Mouse (Mus musculus) embryonic facial prominence, embryonic 13.5 days (tissue): ENCODE measurements around the gene Mast4. TPM values are rescaled to one million over a fixed set of nuclear protein-coding genes. Genes with fewer than 3 reads are reported as not detected.
A peak's percentile ranks its signal among the peaks of the same experiment; 100 is the strongest.

Experiments used
- ATAC-seq: fragments of 200-750 bp; cut with Nextera tagmentation; 2 replicates; pipeline ENCODE4 v1.8.0; 2017; ENCODE audit warnings: low read depth; ENCODE audit not compliant: insufficient number of reproducible peaks, insufficient read depth, low FRiP score, low TSS enrichment
- H3K27ac ChIP-seq: fragments of 300-500 bp; sonication (generic); 2 replicates; pipeline ENCODE4 v1.5.1; 2015; ENCODE audit warnings: moderate library complexity, mild to moderate bottlenecking, inconsistent platforms
- H3K27me3 ChIP-seq: fragments of 300-500 bp; sonication (generic); 2 replicates; pipeline ENCODE4 v1.6.1; 2015; ENCODE audit warnings: mild to moderate bottlenecking, inconsistent platforms
- H3K36me3 ChIP-seq: fragments of 300-500 bp; sonication (generic); 2 replicates; pipeline ENCODE4 v1.6.1; 2015; ENCODE audit warnings: mild to moderate bottlenecking, inconsistent platforms
- H3K4me1 ChIP-seq: fragments of 300-500 bp; sonication (generic); 2 replicates; pipeline ENCODE4 v1.6.1; 2015; ENCODE audit warnings: inconsistent platforms
- H3K4me2 ChIP-seq: fragments of 300-500 bp; sonication (generic); 2 replicates; pipeline ENCODE4 v1.6.1; 2015; ENCODE audit warnings: moderate library complexity, mild to moderate bottlenecking, inconsistent platforms
- H3K4me3 ChIP-seq: fragments of 300-500 bp; sonication (generic); 2 replicates; pipeline ENCODE4 v1.5.1; 2015; ENCODE audit warnings: mild to moderate bottlenecking, inconsistent platforms
- H3K9ac ChIP-seq: fragments of 300-500 bp; sonication (generic); 2 replicates; pipeline ENCODE4 v1.6.1; 2015; ENCODE audit warnings: mild to moderate bottlenecking, inconsistent platforms
- H3K9me3 ChIP-seq: fragments of 300-500 bp; sonication (generic); 2 replicates; pipeline ENCODE4 v1.6.1; 2016; ENCODE audit warnings: inconsistent platforms
- WGBS: fragments of 180-500 bp; shearing (Covaris S2); methylation state at CpG from one replicate; pipeline ENCODE4 v1.1.7; 2015; ENCODE audit warnings: mixed read lengths; 5-methylcytosine and 5-hydroxymethylcytosine counted together
- polyA plus RNA-seq: library from polyadenylated mRNA; unstranded; fragments of >200 nt; fragmentation: Nextera tagmentation; extraction: Ambion mirVana; gene quantifications from 2 replicates; pipeline ENCODE4 v1.2.1, GENCODE M21; 2015

The Mast4 gene
- polyA plus RNA-seq, 1 experiment from 2014 or later = 28.6 TPM

GRCm38 (mm10) chr13:102906004-102906660, 428.2 kb downstream of the Mast4 start:
- Histone ChIP-seq H3K27ac (peak overlapping the region; percentile 88), H3K4me2 (peak overlapping the region; percentile 76), H3K27me3 (no peaks in the 10 kb centered on the region), H3K9ac (peak overlapping the region; percentile 81), H3K4me1 (peaks cover 20% of the 10 kb centered on the region), H3K36me3 (no peaks in the 10 kb centered on the region), H3K9me3 (no peaks in the 10 kb centered on the region), H3K4me3 (peak overlapping the region; percentile 65)
- ATAC-seq = peak; percentile 97
- WGBS = under 1% methylated on average over 16 of the region's 16 CpGs

DNA sequence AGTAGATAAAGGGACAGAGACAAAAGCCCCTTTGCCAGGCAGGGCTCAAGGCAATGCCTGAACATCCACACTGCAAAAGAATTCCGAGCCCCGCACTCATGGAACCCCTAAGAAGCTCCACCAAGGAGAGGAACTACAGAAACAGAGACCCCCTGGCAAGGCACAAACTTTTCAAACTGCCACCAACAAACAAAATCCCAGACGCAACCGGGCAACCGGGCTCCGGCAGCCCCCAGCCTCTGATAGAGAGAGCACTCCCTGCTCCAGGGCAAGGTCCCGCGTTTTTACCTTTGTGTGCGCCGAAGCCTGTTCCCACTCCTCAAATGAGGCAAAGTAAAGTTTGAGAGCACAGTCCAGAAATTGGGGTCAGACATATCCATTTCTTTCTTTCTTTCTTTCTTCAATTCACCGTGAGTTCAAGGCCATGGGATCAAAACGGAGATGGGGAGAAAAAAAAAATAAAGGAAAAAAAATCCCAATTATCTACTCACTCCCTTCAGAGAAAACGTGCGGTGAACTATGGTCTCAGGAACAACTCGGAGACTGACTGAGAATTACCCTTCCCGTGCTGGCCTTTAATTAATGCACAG, 428.8 kb downstream of the Mast4 start:
- under 1% methylated on average over 16 of the region's 16 CpGs for WGBS
- no peak for ATAC-seq
- H3K9me3 ChIP-seq = no peaks in the 10 kb centered on the region
- no peaks in the 10 kb centered on the region for H3K36me3 ChIP-seq
- peak overlapping the region; percentile 88 for H3K27ac ChIP-seq
- H3K9ac ChIP-seq = peak overlapping the region; percentile 81
- no peaks in the 10 kb centered on the region for H3K27me3 ChIP-seq
- peaks cover 20% of the 10 kb centered on the region for H3K4me1 ChIP-seq
- peak overlapping the region; percentile 65 for H3K4me3 ChIP-seq
- peak overlapping the region; percentile 76 for H3K4me2 ChIP-seq

DNA sequence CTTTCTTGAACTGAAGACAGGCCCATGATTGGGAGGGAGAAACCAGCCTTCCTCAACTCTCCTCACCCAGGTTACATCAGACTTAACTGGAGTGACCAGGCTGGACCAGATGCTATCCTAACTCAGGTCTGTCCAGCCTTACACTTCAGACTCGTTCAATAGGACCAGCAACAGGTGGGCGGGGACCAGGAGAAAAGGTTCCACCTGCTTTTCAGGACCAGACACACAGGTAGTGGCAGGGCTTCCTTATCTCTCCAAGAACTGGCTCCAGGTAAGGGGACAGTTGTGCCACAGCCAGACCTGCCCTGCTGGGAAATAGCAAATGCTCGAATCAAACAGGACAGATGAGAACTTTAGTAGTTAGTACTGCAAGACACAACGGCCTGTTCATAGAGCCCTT, 430.6 kb downstream of the Mast4 start:
- H3K27ac ChIP-seq = no peak overlapping the region
- ATAC-seq = no peak
- H3K9ac ChIP-seq = no peak overlapping the region
- no peaks in the 10 kb centered on the region for H3K27me3 ChIP-seq
- H3K4me2 ChIP-seq = peak overlapping the region; percentile 54
- WGBS = 73% methylated on average over 4 of the region's 4 CpGs
- H3K36me3 ChIP-seq = no peaks in the 10 kb centered on the region
- peaks cover 34% of the 10 kb centered on the region for H3K4me1 ChIP-seq
- H3K4me3 ChIP-seq = peak overlapping the region; percentile 30; the same call in 1 of the 2 replicates
- no peaks in the 10 kb centered on the region for H3K9me3 ChIP-seq

GRCm38 (mm10) chr13:102902123-102902522, 432.2 kb downstream of the Mast4 start:
- no peak for ATAC-seq
- no peaks in the 10 kb centered on the region for H3K36me3 ChIP-seq
- H3K27ac ChIP-seq = no peak overlapping the region
- no peak overlapping the region for H3K9ac ChIP-seq
- 81% methylated on average over 7 of the region's 7 CpGs for WGBS
- H3K9me3 ChIP-seq = no peaks in the 10 kb centered on the region
- H3K4me2 ChIP-seq = no peak overlapping the region
- H3K4me1 ChIP-seq = peaks cover 40% of the 10 kb centered on the region
- no peaks in the 10 kb centered on the region for H3K27me3 ChIP-seq
- no peak overlapping the region for H3K4me3 ChIP-seq

DNA sequence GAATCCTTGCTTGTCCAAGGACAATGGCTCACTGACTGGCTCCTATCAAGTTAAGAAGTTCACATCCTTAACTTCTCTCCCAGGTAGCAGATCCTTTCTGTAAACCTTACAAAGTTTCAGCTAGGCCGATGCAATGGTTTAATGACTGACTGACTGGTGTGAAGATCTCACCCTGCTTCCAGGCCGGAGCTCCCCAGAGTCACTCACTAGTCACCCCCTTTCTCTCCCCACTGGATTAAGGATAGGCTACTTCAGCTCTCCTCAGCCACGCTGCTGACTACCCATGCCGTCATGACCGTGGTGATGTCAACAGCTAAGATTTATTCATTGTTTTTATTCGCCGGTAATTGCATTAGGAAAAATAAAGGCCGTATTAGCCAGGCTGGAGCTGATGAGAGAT, 433.8 kb downstream of the Mast4 start:
- Histone ChIP-seq H3K27me3 (no peaks in the 10 kb centered on the region), H3K4me2 (no peak overlapping the region), H3K4me3 (no peak overlapping the region), H3K36me3 (no peaks in the 10 kb centered on the region), H3K9me3 (no peaks in the 10 kb centered on the region), H3K9ac (no peak overlapping the region), H3K4me1 (peaks cover 40% of the 10 kb centered on the region), H3K27ac (no peak overlapping the region)
- 83% methylated on average over 8 of the region's 8 CpGs for WGBS
- no peak for ATAC-seq

- Histone ChIP-seq H3K4me2 (no peak overlapping the region), H3K9me3 (no peaks in the 10 kb centered on the region), H3K4me3 (no peak overlapping the region), H3K9ac (no peak overlapping the region), H3K27me3 (no peaks in the 10 kb centered on the region), H3K36me3 (no peaks in the 10 kb centered on the region), H3K27ac (no peak overlapping the region), H3K4me1 (peaks cover 40% of the 10 kb centered on the region)
- WGBS = 37% methylated on average over 2 of the region's 2 CpGs
- no peak for ATAC-seq
Measured at GRCm38 (mm10) chr13:102900083-102900420, 434.2 kb downstream of the Mast4 start.

DNA sequence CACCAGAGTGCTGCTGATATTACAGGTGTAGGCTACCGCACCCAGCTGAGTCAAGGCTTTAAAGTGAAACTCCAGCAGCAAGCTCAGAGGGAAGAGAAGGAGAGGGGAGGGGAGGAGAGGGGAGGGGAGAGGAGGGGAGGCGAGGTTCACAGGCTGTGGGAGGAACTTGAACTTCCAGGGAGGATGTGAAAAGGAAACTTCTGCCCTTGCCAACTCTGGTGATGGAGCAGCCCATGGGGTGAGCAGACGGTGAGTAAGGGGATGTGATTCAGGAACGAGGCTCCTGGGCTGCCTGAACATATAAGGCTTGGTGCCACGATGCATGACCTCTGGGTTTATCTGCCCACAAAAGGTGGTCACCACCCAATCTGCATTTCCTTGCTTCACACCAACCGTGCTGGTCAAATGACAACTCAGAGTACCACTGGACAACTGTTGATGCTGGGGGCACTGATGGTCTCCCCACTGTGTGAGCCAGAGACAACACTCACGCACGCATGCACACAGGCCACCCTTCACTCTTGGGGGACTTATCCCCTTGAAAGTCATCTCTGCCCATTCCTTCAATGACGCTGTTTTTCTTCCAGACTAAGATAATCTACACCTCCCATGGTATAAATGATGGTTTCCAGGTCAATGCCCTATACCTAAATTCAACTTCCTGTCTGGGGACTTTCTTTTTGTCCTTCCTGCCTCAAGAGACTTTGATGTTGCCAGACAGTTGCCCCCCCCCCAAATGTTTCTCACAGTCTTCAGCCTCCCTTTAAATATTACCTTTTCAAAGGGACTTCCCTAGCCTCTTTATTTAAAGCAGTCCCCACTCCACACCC, 434.8 kb downstream of the Mast4 start:
- Histone ChIP-seq H3K4me1 (peaks cover 43% of the 10 kb centered on the region), H3K4me3 (no peak overlapping the region), H3K9ac (no peak overlapping the region), H3K27ac (peak overlapping the region; percentile 29; the same call in 1 of the 2 replicates), H3K4me2 (no peak overlapping the region), H3K27me3 (no peaks in the 10 kb centered on the region), H3K36me3 (no peaks in the 10 kb centered on the region), H3K9me3 (no peaks in the 10 kb centered on the region)
- 63% methylated on average over 9 of the region's 9 CpGs for WGBS
- no peak for ATAC-seq

GRCm38 (mm10) chr13:102898374-102899131, 435.7 kb downstream of the Mast4 start:
- Histone ChIP-seq H3K4me1 (peaks cover 39% of the 10 kb centered on the region), H3K4me3 (no peak overlapping the region), H3K9ac (no peak overlapping the region), H3K36me3 (no peaks in the 10 kb centered on the region), H3K27me3 (no peaks in the 10 kb centered on the region), H3K27ac (peak overlapping the region; percentile 29), H3K4me2 (peak overlapping the region; percentile 24; the same call in 1 of the 2 replicates), H3K9me3 (no peaks in the 10 kb centered on the region)
- peak; percentile 63 for ATAC-seq
- WGBS = 43% methylated on average over 15 of the region's 15 CpGs

- no peak for ATAC-seq
- H3K4me3 ChIP-seq = no peak overlapping the region
- no peaks in the 10 kb centered on the region for H3K27me3 ChIP-seq
- H3K36me3 ChIP-seq = no peaks in the 10 kb centered on the region
- no peaks in the 10 kb centered on the region for H3K9me3 ChIP-seq
- H3K4me2 ChIP-seq = no peak overlapping the region
- H3K27ac ChIP-seq = no peak overlapping the region
- no peak overlapping the region for H3K9ac ChIP-seq
- H3K4me1 ChIP-seq = peaks cover 38% of the 10 kb centered on the region
Measured at GRCm38 (mm10) chr13:102896322-102896721, 438.0 kb downstream of the Mast4 start.

DNA sequence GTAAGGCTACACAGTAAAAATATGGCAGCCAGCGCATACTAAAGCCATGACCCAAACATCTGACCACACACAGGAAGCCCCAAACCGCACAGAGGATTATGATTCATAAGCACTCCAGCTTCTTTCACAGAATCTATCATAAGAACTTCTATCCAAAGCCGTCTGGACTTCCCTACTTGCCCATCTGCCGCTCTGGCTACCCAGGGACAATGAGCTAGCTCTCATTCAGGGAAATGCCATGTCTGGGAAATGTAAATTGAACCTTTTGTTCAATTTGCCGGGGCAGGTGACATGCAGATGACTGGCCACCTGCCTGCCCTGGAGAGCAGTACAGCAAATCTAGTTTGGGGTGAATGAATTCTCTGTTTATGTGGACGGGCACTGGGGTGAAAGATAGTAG, 438.4 kb downstream of the Mast4 start:
- no peak for ATAC-seq
- Histone ChIP-seq H3K4me2 (no peak overlapping the region), H3K4me3 (no peak overlapping the region), H3K27me3 (no peaks in the 10 kb centered on the region), H3K9ac (no peak overlapping the region), H3K27ac (no peak overlapping the region), H3K4me1 (peaks cover 38% of the 10 kb centered on the region), H3K36me3 (no peaks in the 10 kb centered on the region), H3K9me3 (no peaks in the 10 kb centered on the region)
- 74% methylated on average over 6 of the region's 6 CpGs for WGBS
